Mouse (Mus musculus) erythroblast, embryonic 14.5 days (primary cell): ENCODE data around the gene AI593442. TPM values are rescaled to one million over a fixed set of nuclear protein-coding genes. Genes with fewer than 3 reads are reported as not detected.

Experiments used
- H3K27me3 ChIP-seq: 2 replicates; pipeline ENCODE4 v1.6.1; 2012; ENCODE audit warnings: inconsistent platforms; ENCODE audit not compliant: control insufficient read depth
- H3K36me3 ChIP-seq: 2 replicates; pipeline ENCODE4 v1.6.1; 2012; ENCODE audit warnings: mild to moderate bottlenecking, inconsistent platforms; ENCODE audit not compliant: control insufficient read depth
- H3K4me1 ChIP-seq: 2 replicates; pipeline ENCODE4 v1.6.1; 2012; ENCODE audit warnings: inconsistent platforms; ENCODE audit not compliant: control insufficient read depth
- H3K4me3 ChIP-seq: replicated peaks from 2 replicates; pipeline ENCODE3; 2012; ENCODE audit warnings: moderate library complexity, mild to moderate bottlenecking, inconsistent platforms
- H3K9me3 ChIP-seq: 2 replicates; pipeline ENCODE4 v1.6.1; 2012; ENCODE audit warnings: low read length, inconsistent platforms, mixed read lengths; ENCODE audit not compliant: control insufficient read depth
- GATA1 ChIP-seq: IDR thresholded peaks from 2 replicates; pipeline ENCODE4 v1.6.1; 2012; ENCODE audit warnings: low read length, inconsistent platforms, mixed read lengths
- TAL1 ChIP-seq: IDR thresholded peaks from 3 replicates; pipeline ENCODE4 v1.6.1; 2012; ENCODE audit warnings: low read length, inconsistent platforms, mixed read lengths
- polyA plus RNA-seq: library from polyadenylated mRNA; stranded (reverse); fragments of >175 nt; gene quantifications from 2 replicates; pipeline ENCODE4 v1.2.3, GENCODE M21; 2012

AI593442 gene
- polyA plus RNA-seq: 0.01 TPM in 1 of 2 replicates, not detected in the other

DNA sequence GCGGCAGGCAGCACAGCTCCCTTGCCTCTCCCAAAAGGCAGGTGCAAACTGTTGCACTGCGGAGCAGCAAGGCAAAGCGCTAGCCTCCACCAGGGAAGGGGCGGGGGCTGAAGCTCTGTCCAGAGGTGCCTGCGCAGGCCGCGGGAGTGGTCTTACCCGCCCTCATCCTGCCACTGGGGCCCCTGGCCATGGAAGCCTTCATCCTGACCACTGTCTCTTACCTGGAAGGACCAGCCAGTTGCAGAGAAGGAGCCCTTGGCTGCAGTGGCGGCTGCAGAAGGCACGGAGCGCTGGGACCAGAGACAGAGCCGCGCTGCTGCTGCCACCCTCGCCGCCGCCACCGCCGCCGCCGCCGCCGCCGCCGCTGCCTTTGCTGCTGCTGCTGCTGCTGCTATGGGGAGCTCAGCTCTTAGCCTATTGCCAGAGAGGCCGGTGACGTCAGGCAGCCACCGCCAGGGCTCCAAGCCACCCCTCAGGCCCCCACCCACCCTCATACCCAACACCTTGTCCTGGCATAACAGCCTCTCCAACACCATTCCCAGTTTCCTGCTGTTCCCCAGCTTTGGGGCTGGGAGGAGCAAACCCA lies at the start of gene AI593442:
AI593442 (minus strand) TSS at position 419 of the 586 bp plus-strand sequence.
- H3K4me3 ChIP-seq: no peak within 1 kb of the TSS
- no peak for TF ChIP-seq GATA1
- no peak for TF ChIP-seq TAL1
- H3K4me1 ChIP-seq: no peaks in the 10 kb centered on the region
- H3K36me3 ChIP-seq: no peaks in the 10 kb centered on the region
- H3K9me3 ChIP-seq: no peaks in the 10 kb centered on the region
- peaks cover 32% of the 10 kb centered on the region for H3K27me3 ChIP-seq

DNA sequence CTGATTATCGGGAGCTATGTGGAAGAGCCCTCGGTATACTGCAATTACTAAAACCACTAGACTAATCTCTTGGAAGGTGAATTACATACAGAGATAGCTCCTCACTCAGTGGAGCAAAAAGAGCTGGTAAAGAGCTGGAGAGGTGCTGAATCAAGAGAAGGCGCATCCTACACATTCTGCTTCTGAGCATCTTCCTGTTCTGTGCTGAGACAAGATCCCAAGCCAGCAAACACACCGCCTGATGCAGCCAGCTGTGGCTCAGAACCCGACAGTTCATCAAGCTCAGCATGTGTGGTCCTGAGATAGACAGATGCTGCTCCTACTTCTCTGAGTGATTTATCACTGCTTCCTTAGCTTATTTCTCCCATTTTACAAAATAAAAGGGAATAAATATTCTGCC lies 49.2 kb upstream of the AI593442 start:
- Histone ChIP-seq H3K4me3 (no peak overlapping the region), H3K4me1 (no peaks in the 10 kb centered on the region), H3K27me3 (no peaks in the 10 kb centered on the region), H3K36me3 (no peaks in the 10 kb centered on the region), H3K9me3 (no peaks in the 10 kb centered on the region)
- TF ChIP-seq TAL1 (no peak), GATA1 (no peak)

GRCm38 (mm10) chr9:52722626-52723025 lies 43.0 kb upstream of the AI593442 start:
- Histone ChIP-seq H3K36me3 (no peaks in the 10 kb centered on the region), H3K4me1 (no peaks in the 10 kb centered on the region), H3K27me3 (no peaks in the 10 kb centered on the region), H3K9me3 (no peaks in the 10 kb centered on the region), H3K4me3 (no peak overlapping the region)
- TF ChIP-seq TAL1 (no peak), GATA1 (no peak)

DNA sequence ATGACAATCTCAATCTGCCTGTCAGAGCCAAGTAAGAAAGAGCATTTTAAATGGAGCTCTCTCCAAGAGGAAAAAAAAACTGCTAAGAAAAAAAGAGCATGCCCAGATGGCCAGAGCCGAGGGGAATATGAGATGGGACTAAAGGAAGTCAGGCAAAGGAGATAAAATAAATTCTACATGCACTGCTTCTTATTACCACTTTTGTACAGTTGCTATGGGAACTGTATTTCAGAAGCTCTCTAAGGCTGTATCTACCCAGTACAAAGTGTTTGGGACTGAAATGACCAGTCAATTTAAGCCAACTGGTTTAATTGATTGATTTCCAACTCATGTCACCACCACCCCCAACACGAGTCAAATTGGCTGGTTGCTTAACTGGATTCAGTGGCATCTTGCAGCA lies 40.0 kb upstream of the AI593442 start:
- no peaks in the 10 kb centered on the region for H3K4me1 ChIP-seq
- no peak for TF ChIP-seq GATA1
- H3K27me3 ChIP-seq: no peaks in the 10 kb centered on the region
- H3K9me3 ChIP-seq: no peaks in the 10 kb centered on the region
- H3K4me3 ChIP-seq: no peak overlapping the region
- no peaks in the 10 kb centered on the region for H3K36me3 ChIP-seq

DNA sequence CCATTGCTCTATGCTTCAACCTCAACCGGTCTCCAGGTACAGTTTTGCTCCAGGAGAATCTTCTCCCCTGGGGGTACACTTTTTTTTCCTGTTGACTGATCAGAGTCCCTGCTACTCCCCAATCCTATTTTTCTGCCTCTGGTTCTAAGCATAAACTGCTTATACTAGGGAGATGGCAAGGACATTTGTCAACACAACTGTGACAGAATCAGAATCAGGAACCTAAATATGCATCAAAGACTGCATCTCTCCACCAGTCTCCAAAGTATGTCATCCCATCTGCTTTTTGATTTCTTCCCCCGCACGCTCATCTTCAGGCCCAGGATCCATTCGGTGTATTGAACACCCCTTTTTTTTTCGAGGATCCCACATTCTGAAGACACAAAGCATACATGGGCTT lies 456 bp upstream of the AI593442 start:
- TF ChIP-seq GATA1 (no peak), TAL1 (no peak)
- Histone ChIP-seq H3K36me3 (no peaks in the 10 kb centered on the region), H3K4me1 (no peaks in the 10 kb centered on the region), H3K27me3 (peaks cover 32% of the 10 kb centered on the region), H3K9me3 (no peaks in the 10 kb centered on the region), H3K4me3 (no peak overlapping the region)

DNA sequence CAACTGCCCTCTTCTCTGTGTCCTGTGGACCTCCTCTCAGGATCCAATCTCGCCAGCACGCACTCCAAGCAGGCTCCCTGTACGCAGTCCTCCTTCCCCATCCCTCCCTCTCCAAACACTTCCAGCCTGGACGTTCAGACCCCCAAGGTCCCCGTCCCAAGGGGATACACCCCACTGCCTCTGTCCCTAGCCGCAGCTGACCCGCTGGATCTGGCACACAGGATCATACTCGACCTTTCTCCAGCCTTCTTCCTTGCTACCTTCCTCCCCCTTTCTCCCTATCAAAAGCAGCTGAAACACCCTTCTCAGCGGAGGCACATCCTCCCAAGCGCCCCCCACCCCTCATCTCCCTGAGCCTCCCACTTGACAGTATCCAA lies 753 bp downstream of the AI593442 start:
- no peaks in the 10 kb centered on the region for H3K4me1 ChIP-seq
- H3K9me3 ChIP-seq: no peaks in the 10 kb centered on the region
- peaks cover 32% of the 10 kb centered on the region for H3K27me3 ChIP-seq
- no peak overlapping the region for H3K4me3 ChIP-seq
- TF ChIP-seq TAL1: no peak
- no peak for TF ChIP-seq GATA1
- H3K36me3 ChIP-seq: no peaks in the 10 kb centered on the region

DNA sequence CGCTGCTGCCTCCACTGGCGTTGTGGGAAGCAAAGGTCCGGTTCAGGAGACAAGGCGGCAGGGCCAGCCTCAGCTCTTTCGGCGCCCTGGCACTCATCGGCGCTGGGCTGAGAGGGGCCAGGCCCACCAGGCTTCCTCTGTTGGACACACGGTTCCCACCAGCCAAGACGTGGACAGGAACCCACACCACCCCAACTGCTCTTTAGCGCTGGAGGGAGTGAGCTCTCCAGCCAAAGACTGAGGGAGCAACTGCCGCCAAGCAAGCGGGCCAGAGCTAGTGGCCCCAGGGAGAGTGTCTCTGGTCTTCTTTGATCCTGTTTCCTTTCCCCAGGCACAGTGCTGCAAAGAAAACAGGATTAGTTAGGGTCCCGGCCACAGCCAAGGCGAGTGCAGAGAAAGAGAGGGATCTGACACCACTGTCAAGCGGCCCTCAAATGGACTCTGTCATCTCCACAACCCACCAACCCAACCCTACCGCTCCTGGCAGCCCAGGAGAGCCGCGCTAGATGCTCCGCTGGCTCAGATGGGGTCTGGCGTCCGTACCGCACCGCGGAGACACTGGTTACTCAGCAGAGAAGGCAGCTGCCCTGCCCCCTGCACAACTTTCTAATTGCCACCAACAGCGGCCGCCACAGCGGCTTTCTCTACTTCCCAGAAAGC lies 1.3 kb downstream of the AI593442 start:
- H3K4me3 ChIP-seq: no peak overlapping the region
- TF ChIP-seq TAL1: no peak
- no peak for TF ChIP-seq GATA1
- H3K27me3 ChIP-seq: peaks cover 32% of the 10 kb centered on the region
- no peaks in the 10 kb centered on the region for H3K4me1 ChIP-seq
- H3K9me3 ChIP-seq: no peaks in the 10 kb centered on the region
- H3K36me3 ChIP-seq: no peaks in the 10 kb centered on the region

GRCm38 (mm10) chr9:52676587-52676986 lies 3.0 kb downstream of the AI593442 start:
- Histone ChIP-seq H3K36me3 (no peaks in the 10 kb centered on the region), H3K9me3 (no peaks in the 10 kb centered on the region), H3K4me1 (no peaks in the 10 kb centered on the region), H3K27me3 (peaks cover 32% of the 10 kb centered on the region), H3K4me3 (no peak overlapping the region)
- TF ChIP-seq TAL1 (no peak), GATA1 (no peak)

DNA sequence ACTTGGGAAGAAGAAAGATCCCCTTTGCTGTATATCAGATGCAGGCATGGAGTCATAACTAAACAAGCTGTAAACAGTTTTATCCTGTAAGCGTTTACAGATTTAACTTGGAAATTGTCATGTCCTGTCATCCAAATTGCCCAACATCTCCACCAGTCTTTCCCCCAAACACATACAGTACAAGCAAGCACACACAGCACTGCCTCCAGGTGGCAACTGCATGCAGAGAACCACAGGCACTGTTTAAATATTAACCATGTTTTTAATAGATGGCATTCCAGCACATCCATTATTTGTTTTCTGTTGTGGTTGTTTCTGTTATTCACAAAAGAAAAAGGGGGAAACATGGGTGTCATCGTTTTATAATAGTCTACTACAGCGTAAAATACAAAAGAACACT lies 3.6 kb downstream of the AI593442 start:
- Histone ChIP-seq H3K4me3 (no peak overlapping the region), H3K4me1 (no peaks in the 10 kb centered on the region), H3K27me3 (peaks cover 32% of the 10 kb centered on the region), H3K9me3 (no peaks in the 10 kb centered on the region), H3K36me3 (no peaks in the 10 kb centered on the region)
- TF ChIP-seq GATA1 (no peak), TAL1 (no peak)

GRCm38 (mm10) chr9:52661422-52661821 lies 18.2 kb downstream of the AI593442 start:
- no peaks in the 10 kb centered on the region for H3K27me3 ChIP-seq
- TF ChIP-seq GATA1 (no peak), TAL1 (no peak)

More at GRCm38 (mm10) chr9:52661422-52661821, 18.2 kb downstream of the AI593442 start:
- Histone ChIP-seq H3K9me3 (no peaks in the 10 kb centered on the region), H3K36me3 (no peaks in the 10 kb centered on the region), H3K4me3 (no peak overlapping the region), H3K4me1 (no peaks in the 10 kb centered on the region)
